ENCODE assay signal across 9 mouse cellular contexts in genomic region chr9:117872021-117872386, GRCm38 (mm10).
DNase-seq lines count a peak whose midpoint lies in the region; ATAC-seq and TF ChIP-seq lines count a peak whose summit lies in the region.
"Had no signal": no experiment of that assay in that cellular context is flagged by ENCODE, and none has a peak within 500 bp of the region (broad histone marks: within the 10 kb centered on the region; RNA-seq: fewer than 3 reads in every experiment).

No protein-coding gene starts in this region.

- H3K9me3 ChIP-seq in E14TG2a.4 (ENCODE audit: low read length): no peaks in the 10 kb centered on the region
- H3K9me3 ChIP-seq in embryonic facial prominence, embryonic 14.5 days (ENCODE audit: control insufficient read depth, low read length): no peaks in the 10 kb centered on the region
- no peaks in the 10 kb centered on the region for H3K9me3 ChIP-seq in intestine, embryonic 16.5 days (ENCODE audit: control insufficient read depth, low read length)
- no peaks in the 10 kb centered on the region for H3K9me3 ChIP-seq in neural tube, embryonic 13.5 days

- no peak for DNase-seq in heart, adult 2 months
- DNase-seq in heart, adult 18-20 months: no peak
- peak; percentile 22 for DNase-seq in embryonic facial prominence, embryonic 14.5 days (ENCODE audit: low spot score)
- DNase-seq in adrenal gland, adult 2 months: no peak

- peak; percentile 48; the same call in 1 of the 2 replicates for ATAC-seq in embryonic facial prominence, embryonic 14.5 days (ENCODE audit: low read depth)
- ATAC-seq in intestine, embryonic 16.5 days: peak; percentile 40; the same call in 1 of the 2 replicates
- ATAC-seq in neural tube, embryonic 13.5 days (ENCODE audit: low read depth): peak; percentile 73
- ATAC-seq in CD4-positive, CD25-positive, alpha-beta regulatory T cell, adult 4 months: no peak

- peak overlapping the region; percentile 35 for H3K4me3 ChIP-seq in heart, adult 2 months
- peak overlapping the region; percentile 82 for H3K4me3 ChIP-seq in E14TG2a.4 (replicated peaks; ENCODE audit: low read length)
- H3K4me3 ChIP-seq in embryonic facial prominence, embryonic 14.5 days (ENCODE audit: low read depth, low read length): peak overlapping the region; percentile 62
- H3K4me3 ChIP-seq in intestine, embryonic 16.5 days (ENCODE audit: low read length): peak overlapping the region; percentile 59
- H3K4me3 ChIP-seq in neural tube, embryonic 13.5 days: peak overlapping the region; percentile 69

- H3K79me2 ChIP-seq in heart, adult 2 months (replicated peaks; ENCODE audit: control insufficient read depth, insufficient read depth, low read length): no peaks in the 10 kb centered on the region

- peak overlapping the region; percentile 98 for H3K4me2 ChIP-seq in embryonic facial prominence, embryonic 14.5 days (ENCODE audit: low read depth, low read length)
- H3K4me2 ChIP-seq in intestine, embryonic 16.5 days (ENCODE audit: low read depth, low read length): peak overlapping the region; percentile 93
- H3K4me2 ChIP-seq in neural tube, embryonic 13.5 days: peak overlapping the region; percentile 85

- 1% methylated on average over 15 of the region's 15 CpGs for WGBS in heart, adult 2 months
- WGBS in embryonic facial prominence, embryonic 14.5 days: 0% methylated on average over 15 of the region's 15 CpGs
- under 1% methylated on average over 15 of the region's 15 CpGs for WGBS in intestine, embryonic 16.5 days
- under 1% methylated on average over 15 of the region's 15 CpGs for WGBS in neural tube, embryonic 13.5 days

- no peak for TF ChIP-seq CTCF in heart, adult 2 months (IDR thresholded peaks at IDR 0.05)
- no peak for TF ChIP-seq CTCF in E14TG2a.4 (conservative IDR thresholded peaks at IDR 0.05; ENCODE audit: low read length)

- intact Hi-C loops in heart, adult 2 months (cut with DNase I): no loop called here

- no peak for TF ChIP-seq EP300 in heart, adult 2 months (IDR thresholded peaks at IDR 0.05; ENCODE audit: insufficient read depth, low read depth, low read length)

- H3K4me1 ChIP-seq in heart, adult 2 months (ENCODE audit: control insufficient read depth, insufficient read depth, low read length): no peaks in the 10 kb centered on the region
- peaks cover 13% of the 10 kb centered on the region for H3K4me1 ChIP-seq in E14TG2a.4 (replicated peaks; ENCODE audit: low read depth, low read length)
- H3K4me1 ChIP-seq in embryonic facial prominence, embryonic 14.5 days (ENCODE audit: control insufficient read depth, insufficient read depth, low read length): peaks cover 13% of the 10 kb centered on the region; the same call in 1 of the 2 replicates
- H3K4me1 ChIP-seq in intestine, embryonic 16.5 days (ENCODE audit: control insufficient read depth, insufficient read depth, low read length): peaks cover 13% of the 10 kb centered on the region
- H3K4me1 ChIP-seq in neural tube, embryonic 13.5 days (replicated peaks): peaks cover 38% of the 10 kb centered on the region

- H3K27ac ChIP-seq in heart, adult 2 months: no peak overlapping the region
- no peak overlapping the region for H3K27ac ChIP-seq in embryonic facial prominence, embryonic 14.5 days (replicated peaks; ENCODE audit: low read depth, low read length)
- no peak overlapping the region for H3K27ac ChIP-seq in intestine, embryonic 16.5 days (ENCODE audit: low read length)
- peak overlapping the region; percentile 92 for H3K27ac ChIP-seq in neural tube, embryonic 13.5 days (replicated peaks)

- no peak for TF ChIP-seq POLR2A in heart, adult 2 months (IDR thresholded peaks at IDR 0.05; ENCODE audit: insufficient read depth, low read depth, low read length)

- peaks cover 9% of the 10 kb centered on the region for H3K27me3 ChIP-seq in heart, adult 2 months (ENCODE audit: control insufficient read depth, insufficient read depth, low read length)
- peaks cover 55% of the 10 kb centered on the region for H3K27me3 ChIP-seq in E14TG2a.4 (ENCODE audit: insufficient read depth, low read length)
- peaks cover 27% of the 10 kb centered on the region for H3K27me3 ChIP-seq in embryonic facial prominence, embryonic 14.5 days (replicated peaks; ENCODE audit: control insufficient read depth, insufficient read depth, low read length)
- peaks cover 29% of the 10 kb centered on the region for H3K27me3 ChIP-seq in intestine, embryonic 16.5 days (replicated peaks; ENCODE audit: control insufficient read depth, insufficient read depth, low read length)
- H3K27me3 ChIP-seq in neural tube, embryonic 13.5 days: peaks cover 14% of the 10 kb centered on the region

- no peaks in the 10 kb centered on the region for H3K36me3 ChIP-seq in heart, adult 2 months (ENCODE audit: control insufficient read depth, insufficient read depth, low read length)
- no peaks in the 10 kb centered on the region for H3K36me3 ChIP-seq in E14TG2a.4 (ENCODE audit: insufficient read depth, low read length)
- no peaks in the 10 kb centered on the region for H3K36me3 ChIP-seq in embryonic facial prominence, embryonic 14.5 days (ENCODE audit: control insufficient read depth, insufficient read depth, low read length)
- H3K36me3 ChIP-seq in intestine, embryonic 16.5 days (ENCODE audit: control insufficient read depth, insufficient read depth, low read length): no peaks in the 10 kb centered on the region
- H3K36me3 ChIP-seq in neural tube, embryonic 13.5 days: no peaks in the 10 kb centered on the region
- H3K36me3 ChIP-seq: G1E had no signal

- no peak overlapping the region for H3K9ac ChIP-seq in heart, adult 2 months (ENCODE audit: low read depth, low read length)
- peak overlapping the region; percentile 65; the same call in 1 of the 2 replicates for H3K9ac ChIP-seq in embryonic facial prominence, embryonic 14.5 days (ENCODE audit: low read depth, low read length)
- peak overlapping the region; percentile 56; the same call in 1 of the 2 replicates for H3K9ac ChIP-seq in intestine, embryonic 16.5 days (ENCODE audit: low read depth, low read length)
- H3K9ac ChIP-seq in neural tube, embryonic 13.5 days: peak overlapping the region; percentile 85
